Mouse (Mus musculus): ENCODE measurements at regions not wholly inside any gene's neighbourhood (a gene's known extent, or its start where the extent isn't known, plus 50 kb on each side); places are given as distances from the start of the nearest gene placed in this dataset.

DNA sequence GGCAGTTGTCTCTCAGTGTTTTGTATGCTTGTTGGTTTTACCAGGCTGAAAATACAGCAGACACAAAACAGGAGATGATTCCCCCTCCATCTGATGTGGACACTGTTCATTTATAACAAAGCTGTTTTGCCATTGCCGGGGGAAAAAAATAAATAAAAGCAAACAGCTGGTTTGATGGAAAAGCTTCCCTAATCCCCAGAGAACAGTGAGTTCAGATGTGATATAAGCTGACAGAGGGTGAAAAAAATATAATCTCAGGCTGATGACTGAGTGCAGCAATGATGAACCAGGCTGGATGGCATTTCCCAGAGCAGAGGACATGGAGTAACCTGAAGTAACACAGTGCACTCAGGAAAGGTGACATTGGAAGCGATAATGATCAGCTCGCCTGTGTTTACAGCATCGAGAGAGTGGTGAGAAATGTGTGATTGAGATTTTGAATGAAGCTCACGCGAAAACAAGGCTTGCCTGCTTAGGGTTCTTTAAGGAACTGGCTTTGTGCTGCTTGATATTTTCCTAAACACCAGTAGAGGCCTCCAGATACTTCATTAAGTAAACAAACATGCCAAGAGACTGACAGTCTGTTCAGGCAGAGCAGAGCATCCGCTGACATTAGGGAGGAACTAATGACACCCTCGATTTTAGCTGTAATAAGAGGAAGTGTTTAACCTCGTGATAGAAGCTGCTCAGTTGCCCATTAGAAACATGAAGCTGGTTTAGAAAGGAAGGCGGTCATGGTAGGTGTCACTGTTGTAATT lies 221.9 kb upstream of the Mmadhc start:
- intact Hi-C loops (cut with DNase I): no loop called here
- no peak for DNase-seq (ENCODE audit: low spot score in 2 of 2)

DNA sequence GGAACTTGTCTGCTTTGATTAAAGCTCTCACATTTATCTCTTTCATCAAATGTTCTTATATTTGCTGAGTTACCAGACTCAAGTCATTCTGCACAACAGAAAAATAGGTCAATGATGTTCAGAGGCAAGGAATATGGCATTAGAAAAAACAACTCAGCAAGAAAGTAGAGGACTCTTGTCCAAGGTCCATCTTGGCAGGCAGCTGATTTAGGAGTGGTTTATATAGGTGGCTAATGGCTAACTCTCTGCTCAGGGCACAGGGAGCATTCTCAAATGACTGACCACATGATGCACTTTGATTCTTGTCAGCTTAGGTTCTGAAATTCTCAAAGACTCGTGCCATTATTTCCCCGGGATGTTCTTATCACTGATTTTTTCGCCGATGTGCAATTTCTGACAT lies 216.7 kb upstream of the Mmadhc start:
- DNase-seq (ENCODE audit: low spot score in 2 of 2): no peak
- intact Hi-C loops (cut with DNase I): no loop called here

GRCm38 (mm10) chr2:50498713-50499112 lies 202.1 kb upstream of the Mmadhc start:
- intact Hi-C loops (cut with DNase I): no loop called here
- DNase-seq (ENCODE audit: low spot score in 2 of 2): no peak

DNA sequence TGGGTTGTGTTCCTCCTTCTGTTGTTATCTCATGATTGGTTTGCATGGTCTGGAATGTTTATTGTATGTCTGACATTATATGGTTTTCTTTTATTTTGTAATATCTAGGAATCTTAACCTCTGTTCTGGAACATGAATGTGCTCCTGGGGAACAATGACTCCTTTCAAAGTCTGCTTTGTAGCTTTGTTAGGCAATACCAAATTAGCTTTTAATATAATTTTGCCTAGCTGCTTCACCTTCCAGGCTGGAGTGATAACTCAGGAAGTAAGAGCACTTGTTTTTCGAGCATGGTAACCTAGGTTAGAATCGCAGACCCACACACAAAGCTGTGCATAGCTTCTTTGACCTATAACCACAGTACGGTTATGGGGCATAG lies 199.4 kb upstream of the Mmadhc start:
- intact Hi-C loops (cut with DNase I): no loop called here
- no peak for DNase-seq (ENCODE audit: low spot score in 2 of 2)

DNA sequence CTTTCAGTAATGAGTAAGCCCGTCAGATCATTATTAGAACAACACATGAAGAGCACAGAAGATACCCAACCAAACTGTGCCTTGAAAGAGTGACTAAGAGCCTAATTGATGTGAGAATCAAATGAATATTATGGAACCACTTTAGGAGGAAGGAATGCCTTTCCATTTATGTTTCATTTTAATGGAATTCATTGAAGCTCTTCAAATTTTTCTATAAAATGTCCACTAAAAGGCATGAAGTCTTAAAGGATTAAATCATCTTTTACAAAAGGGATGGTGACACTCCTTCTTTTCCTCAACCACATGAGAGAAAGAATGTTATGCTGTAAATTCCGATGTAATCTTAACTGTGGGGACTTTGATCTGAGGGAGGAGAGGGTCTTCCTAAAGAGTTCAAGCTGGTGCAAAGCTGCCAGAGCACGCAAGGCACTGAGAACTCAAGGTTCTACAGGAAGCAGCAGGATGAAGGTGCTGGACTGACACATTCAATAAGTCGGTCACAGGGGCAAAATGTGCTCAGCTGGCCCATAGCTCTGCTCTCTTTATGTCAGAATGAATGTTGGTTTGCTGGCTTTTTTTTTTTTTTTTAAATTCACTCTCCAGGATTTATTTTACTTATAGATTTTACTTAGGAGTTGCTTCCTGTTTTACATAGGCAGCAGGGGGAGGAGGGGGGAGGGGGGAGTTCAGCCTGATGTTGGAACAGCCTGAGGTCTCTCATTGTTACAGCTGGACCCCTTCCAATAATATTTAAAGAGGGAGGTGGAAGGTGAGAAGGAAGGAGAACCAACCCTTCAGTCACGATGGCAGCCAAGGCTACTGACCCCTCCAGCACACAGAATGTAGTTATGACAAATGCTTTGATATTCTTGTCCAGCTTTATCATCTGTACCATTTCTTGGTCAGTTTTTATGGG lies 198.8 kb upstream of the Mmadhc start:
- DNase-seq (ENCODE audit: low spot score in 2 of 2): no peak
- intact Hi-C loops (cut with DNase I): no loop called here

DNA sequence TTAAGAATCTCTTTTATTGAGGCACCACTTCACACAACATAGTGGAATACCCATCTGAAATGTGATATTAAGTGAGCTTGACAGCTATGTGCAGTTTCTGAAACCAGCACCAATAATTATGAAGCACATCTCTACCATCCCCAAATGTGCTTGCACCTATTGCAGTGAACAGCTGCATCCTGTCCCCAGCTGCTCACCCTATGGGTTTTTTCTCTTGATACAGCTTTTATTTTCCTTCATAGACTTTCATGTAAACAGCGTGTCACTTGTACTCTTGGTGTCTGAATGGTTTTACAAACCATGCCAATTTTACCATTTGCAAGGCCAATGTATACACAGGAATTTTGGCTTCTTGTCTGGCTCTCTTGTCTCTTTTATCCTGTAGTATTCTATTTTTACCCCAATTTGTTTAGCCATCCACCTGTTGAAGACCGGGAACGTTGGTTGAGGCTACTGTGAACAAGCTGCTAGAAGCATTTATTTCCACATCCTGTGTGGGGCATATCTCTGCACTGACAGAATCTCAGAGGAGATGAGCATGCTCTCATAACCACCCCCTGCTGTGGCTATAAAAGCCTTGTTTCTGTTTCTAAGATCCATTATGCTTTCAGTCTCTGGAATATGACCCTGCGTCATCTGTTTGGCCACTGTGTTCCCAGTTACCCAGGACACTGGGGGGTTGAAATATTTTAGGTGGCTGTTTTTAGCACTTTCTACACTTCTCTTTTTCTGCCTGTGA lies 197.2 kb upstream of the Mmadhc start:
- intact Hi-C loops (cut with DNase I): no loop called here
- no peak for DNase-seq (ENCODE audit: low spot score in 2 of 2)

GRCm38 (mm10) chr2:50463799-50464198 lies 167.2 kb upstream of the Mmadhc start:
- intact Hi-C loops (cut with DNase I): no loop called here
- DNase-seq (ENCODE audit: low spot score in 2 of 2): no peak

- DNase-seq (ENCODE audit: low spot score in 2 of 2): no peak
- intact Hi-C loops (cut with DNase I): no loop called here
Observed at GRCm38 (mm10) chr2:50462378-50462777, 165.8 kb upstream of the Mmadhc start.

DNA sequence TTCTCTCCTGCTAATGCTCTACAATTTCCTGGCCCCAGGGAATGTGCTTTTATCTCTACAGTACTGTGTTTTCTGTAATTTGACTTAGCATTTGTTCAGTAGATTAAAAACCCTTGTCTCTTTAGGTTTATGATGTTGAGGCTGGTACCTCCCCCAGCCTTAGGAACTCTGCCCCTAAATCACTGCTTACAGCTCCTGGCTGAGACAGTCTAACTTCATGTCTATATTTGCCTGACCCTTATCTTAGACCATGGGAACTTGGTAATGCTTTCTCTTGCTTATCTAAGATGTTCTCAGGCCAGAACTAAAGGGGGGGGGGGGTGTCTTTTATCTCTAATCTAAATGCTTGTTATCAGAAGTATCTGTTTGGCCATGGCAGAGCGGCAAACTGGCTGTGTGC lies 160.1 kb upstream of the Mmadhc start:
- no peak for DNase-seq (ENCODE audit: low spot score in 2 of 2)
- intact Hi-C loops (cut with DNase I): no loop called here

- intact Hi-C loops (cut with DNase I): no loop called here
- no peak for DNase-seq (ENCODE audit: low spot score in 2 of 2)
Observed at GRCm38 (mm10) chr2:50448117-50448516, 151.5 kb upstream of the Mmadhc start.

DNA sequence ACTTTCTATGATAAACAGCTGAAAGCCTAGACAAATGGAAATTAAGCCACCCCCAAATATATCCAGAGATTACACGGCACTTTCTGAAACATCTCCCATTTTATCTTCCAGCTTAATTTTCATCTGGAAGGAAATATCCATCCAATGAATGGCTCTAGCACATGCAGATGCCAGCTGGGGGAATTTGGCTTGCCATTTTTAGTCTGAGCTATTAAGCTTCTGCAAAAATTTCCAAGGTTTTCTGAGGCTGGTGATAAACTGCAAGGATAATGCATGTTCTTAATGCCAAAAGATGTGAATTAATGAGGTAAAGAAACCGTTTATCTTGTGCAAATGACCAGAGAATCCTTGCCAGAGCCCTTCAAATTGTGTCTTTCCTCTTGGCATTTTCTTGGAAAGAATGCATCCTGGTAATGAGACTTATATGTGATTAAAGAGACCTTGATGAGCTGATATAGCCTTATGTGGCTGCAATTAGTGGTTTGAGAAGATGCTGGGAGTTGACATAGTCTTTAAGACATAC lies 149.4 kb upstream of the Mmadhc start:
- intact Hi-C loops (cut with DNase I): no loop called here
- DNase-seq (ENCODE audit: low spot score in 2 of 2): no peak

- intact Hi-C loops (cut with DNase I): no loop called here
- DNase-seq (ENCODE audit: low spot score in 2 of 2): no peak
Observed at GRCm38 (mm10) chr2:50440333-50440732, 143.7 kb upstream of the Mmadhc start.

- intact Hi-C loops (cut with DNase I): no loop called here
Observed at GRCm38 (mm10) chr2:50433166-50433565, 136.6 kb upstream of the Mmadhc start.

DNA sequence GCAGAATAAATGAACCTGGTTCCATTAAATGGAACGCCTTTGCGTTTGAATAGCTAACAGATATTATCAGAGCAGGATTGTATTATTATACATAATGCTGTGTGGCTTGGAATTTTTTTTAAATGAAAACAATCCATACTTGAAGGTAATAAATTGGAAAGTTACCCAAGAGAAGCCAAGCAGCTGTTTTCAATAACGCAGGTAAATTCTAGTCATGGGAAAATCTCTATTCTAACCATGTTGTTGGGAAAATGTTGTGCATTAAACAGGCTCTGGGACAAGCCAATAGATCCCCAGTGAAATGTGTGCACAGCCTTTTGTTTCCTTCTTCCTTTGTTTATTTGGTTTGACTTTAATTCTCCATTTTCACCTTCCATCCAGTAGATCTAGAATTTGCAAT lies 128.6 kb upstream of the Mmadhc start:
- intact Hi-C loops (cut with DNase I): no loop called here
- no peak for DNase-seq (ENCODE audit: low spot score in 2 of 2)

More at GRCm38 (mm10) chr2:50433166-50433565, 136.6 kb upstream of the Mmadhc start:
- DNase-seq (ENCODE audit: low spot score in 2 of 2): no peak

DNA sequence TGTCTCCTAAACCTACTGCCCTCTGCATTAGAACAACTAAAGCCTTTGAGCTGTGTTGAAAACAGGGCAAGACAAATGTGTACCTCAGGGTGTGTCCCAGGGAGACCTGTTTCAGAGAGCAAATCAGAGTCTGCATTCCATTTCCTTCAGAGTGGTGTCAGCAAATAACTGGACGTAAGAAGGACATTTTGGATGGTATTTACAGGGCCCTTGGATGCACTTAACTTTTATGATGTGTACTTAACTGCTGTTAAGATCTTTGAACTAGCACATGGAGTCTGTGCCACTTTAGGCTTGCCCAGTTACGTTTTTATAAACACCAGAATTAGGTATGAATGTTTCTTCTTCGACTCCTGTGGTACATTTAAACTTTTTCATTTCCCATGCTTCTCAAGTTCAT lies 123.0 kb upstream of the Mmadhc start:
- intact Hi-C loops (cut with DNase I): no loop called here
- no peak for DNase-seq (ENCODE audit: low spot score in 2 of 2)

GRCm38 (mm10) chr2:50417643-50418042 lies 121.0 kb upstream of the Mmadhc start:
- DNase-seq (ENCODE audit: low spot score in 2 of 2): no peak
- intact Hi-C loops (cut with DNase I): no loop called here

- intact Hi-C loops (cut with DNase I): no loop called here
Observed at GRCm38 (mm10) chr2:50417135-50417534, 120.5 kb upstream of the Mmadhc start.

DNA sequence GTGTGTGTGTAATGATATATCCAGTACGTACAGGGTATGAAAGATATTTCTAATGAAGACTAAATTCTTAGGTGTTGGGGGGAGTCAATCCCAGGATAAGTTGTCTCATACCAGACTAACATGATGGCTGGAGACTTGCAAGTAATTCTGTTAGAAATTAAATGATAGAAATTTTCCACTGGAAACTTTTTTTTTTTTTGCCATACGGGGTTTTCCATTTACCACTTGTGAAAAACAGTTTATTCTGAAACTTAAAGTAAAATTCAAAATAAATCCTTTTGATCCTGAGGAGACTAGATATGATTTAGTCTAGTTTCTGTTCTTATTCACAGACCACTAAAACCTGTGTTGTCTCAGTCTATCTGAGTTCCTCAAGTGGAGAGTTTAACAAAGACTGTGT lies 119.5 kb upstream of the Mmadhc start:
- DNase-seq (ENCODE audit: low spot score in 2 of 2): no peak
- intact Hi-C loops (cut with DNase I): no loop called here

More at GRCm38 (mm10) chr2:50417135-50417534, 120.5 kb upstream of the Mmadhc start:
- DNase-seq (ENCODE audit: low spot score in 2 of 2): no peak

GRCm38 (mm10) chr2:50405932-50406331 lies 109.3 kb upstream of the Mmadhc start:
- intact Hi-C loops (cut with DNase I): no loop called here
- no peak for DNase-seq (ENCODE audit: low spot score in 2 of 2)

DNA sequence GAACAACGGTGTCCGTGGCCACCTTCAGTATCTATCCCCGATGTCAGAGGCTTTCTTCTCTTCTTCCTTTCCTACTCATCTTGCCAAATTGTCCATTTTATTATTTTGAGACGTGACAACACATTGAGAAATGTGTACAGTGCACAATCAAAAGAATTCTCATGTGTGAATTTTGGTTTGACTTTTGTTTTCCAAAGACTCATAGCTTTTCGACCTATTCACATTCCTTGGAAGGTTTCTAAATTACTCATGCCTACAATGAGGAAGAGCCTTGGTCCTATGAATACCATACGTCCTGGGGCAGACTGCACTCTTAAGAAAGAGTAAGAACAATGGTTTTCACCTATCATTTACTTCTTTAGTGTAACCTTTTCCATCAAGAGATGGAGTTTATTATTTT lies 106.5 kb upstream of the Mmadhc start:
- intact Hi-C loops (cut with DNase I): no loop called here

More for the DNA sequence above, 106.5 kb upstream of the Mmadhc start:
- no peak for DNase-seq (ENCODE audit: low spot score in 2 of 2)

All from left cerebral cortex, postnatal 36 days (tissue).